Mouse (Mus musculus): ENCODE measurements around the gene Prrx2. TPM values are rescaled to one million over a fixed set of nuclear protein-coding genes. Genes with fewer than 3 reads are reported as not detected.

Gene Prrx2
- polyA plus RNA-seq, 1 experiment from 2014 or later = 0.53 TPM

DNA sequence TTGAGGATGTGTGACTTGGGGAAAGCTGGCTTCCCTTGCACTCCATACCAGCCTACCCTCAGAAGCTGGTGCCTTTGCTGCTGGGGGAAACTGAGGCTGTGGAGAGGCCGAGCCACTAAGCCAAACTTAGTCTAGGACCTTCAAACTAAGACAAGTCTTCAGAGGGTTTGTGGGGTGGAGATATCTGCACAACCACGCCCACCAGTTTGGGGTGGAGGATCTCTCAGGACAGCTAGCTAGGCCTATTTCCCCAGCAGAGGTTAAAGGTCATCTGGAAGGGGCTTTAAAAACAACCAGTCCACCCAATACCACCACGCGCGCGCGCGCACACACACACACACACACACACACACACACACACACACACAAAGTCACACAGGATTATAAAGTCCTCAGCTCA lies 11.5 kb downstream of the Prrx2 start:
- Histone ChIP-seq H3K27ac (no peak overlapping the region), H3K4me3 (replicated peaks) (no peak overlapping the region), H3K27me3 (peaks cover 90% of the 10 kb centered on the region), H3K9ac (no peak overlapping the region), H3K4me2 (no peak overlapping the region), H3K9me3 (replicated peaks) (no peaks in the 10 kb centered on the region), H3K36me3 (no peaks in the 10 kb centered on the region), H3K4me1 (replicated peaks) (peaks cover 9% of the 10 kb centered on the region; the same call in 1 of the 2 replicates)
- no peak for ATAC-seq (ENCODE audit: low read depth)
- DNase-seq = no peak
- whole genome bisulfite sequencing (ENCODE audit: insufficient replicate concordance) = 70% methylated on average over 6 of the region's 8 CpGs

DNA sequence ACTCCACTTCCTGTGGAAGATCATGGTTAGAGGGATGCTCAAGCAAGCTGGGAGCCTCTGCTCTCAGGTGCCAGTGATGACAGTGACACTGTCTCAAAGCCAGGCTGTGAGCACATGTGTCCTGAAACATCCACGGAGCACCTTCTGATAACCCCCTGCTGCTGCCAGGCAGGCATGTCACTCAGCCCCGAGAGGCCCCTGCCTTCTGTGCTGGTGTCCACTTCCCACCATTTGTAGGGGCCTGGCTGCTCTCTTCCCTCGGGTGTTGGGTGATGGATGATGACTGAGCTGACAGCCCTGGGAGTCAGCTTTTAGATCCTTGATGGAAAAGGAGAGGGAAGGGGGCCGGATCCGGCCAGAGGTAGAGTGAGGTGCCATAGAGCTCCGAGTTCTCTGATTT lies 12.0 kb downstream of the Prrx2 start:
- DNase-seq = no peak
- H3K27ac ChIP-seq = no peak overlapping the region
- no peak overlapping the region for H3K4me2 ChIP-seq
- peaks cover 90% of the 10 kb centered on the region for H3K27me3 ChIP-seq
- no peak for ATAC-seq (ENCODE audit: low read depth)
- WGBS (ENCODE audit: insufficient replicate concordance) = 32% methylated on average over 6 of the region's 6 CpGs
- H3K36me3 ChIP-seq = no peaks in the 10 kb centered on the region
- H3K4me3 ChIP-seq (replicated peaks) = no peak overlapping the region
- H3K4me1 ChIP-seq (replicated peaks) = peaks cover 9% of the 10 kb centered on the region; the same call in 1 of the 2 replicates
- no peak overlapping the region for H3K9ac ChIP-seq
- H3K9me3 ChIP-seq (replicated peaks) = no peaks in the 10 kb centered on the region

DNA sequence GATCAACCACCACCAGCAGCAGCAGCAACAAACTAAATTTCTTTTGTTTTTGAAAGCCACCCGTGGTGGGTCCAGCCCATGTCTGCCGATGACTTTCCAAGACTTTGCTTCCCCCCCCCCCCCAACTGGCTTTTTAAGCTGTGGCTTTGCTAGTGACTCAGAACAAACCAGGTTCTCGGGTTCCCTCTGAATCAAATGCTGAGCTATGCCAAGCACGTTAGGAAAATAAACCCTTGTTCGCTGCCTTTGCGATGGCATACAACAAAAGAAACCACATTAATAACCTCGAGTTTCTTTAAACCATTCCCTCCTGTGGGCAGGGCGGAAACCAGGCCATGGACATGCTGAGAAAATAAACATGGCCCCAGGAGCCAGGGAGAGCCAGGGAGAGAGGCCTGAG lies 13.4 kb downstream of the Prrx2 start:
- ATAC-seq (ENCODE audit: low read depth) = no peak
- H3K27ac ChIP-seq = no peak overlapping the region
- WGBS (ENCODE audit: insufficient replicate concordance) = 56% methylated on average over 8 of the region's 8 CpGs
- H3K9me3 ChIP-seq (replicated peaks) = no peaks in the 10 kb centered on the region
- peaks cover 9% of the 10 kb centered on the region; the same call in 1 of the 2 replicates for H3K4me1 ChIP-seq (replicated peaks)
- no peak overlapping the region for H3K4me3 ChIP-seq (replicated peaks)
- DNase-seq = no peak
- H3K27me3 ChIP-seq = peaks cover 90% of the 10 kb centered on the region
- no peaks in the 10 kb centered on the region for H3K36me3 ChIP-seq
- H3K4me2 ChIP-seq = no peak overlapping the region
- H3K9ac ChIP-seq = no peak overlapping the region

DNA sequence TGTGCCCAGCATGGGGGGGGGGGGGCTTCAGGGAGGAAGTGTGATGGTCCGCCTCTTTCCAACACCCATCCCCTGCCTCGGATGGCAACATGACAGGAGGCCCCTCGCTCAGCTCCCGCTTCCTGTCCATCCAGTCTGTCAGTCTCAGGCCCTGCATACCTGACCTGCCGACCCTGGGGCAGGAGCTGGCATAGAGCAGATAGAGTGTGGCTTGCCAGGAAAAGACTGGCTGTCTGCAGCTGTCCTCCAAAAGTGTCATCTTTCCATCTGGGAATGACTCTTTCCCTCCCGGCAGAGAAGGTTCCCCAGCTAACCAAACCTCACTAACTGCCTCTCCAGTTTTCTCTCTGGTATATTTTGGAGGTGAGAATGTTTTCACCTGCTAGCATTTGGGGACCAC lies 15.8 kb downstream of the Prrx2 start:
- H3K27me3 ChIP-seq = peaks cover 74% of the 10 kb centered on the region
- DNase-seq = no peak
- H3K9ac ChIP-seq = no peak overlapping the region
- WGBS (ENCODE audit: insufficient replicate concordance) = 32% methylated on average over 6 of the region's 6 CpGs
- H3K4me3 ChIP-seq (replicated peaks) = no peak overlapping the region
- H3K9me3 ChIP-seq (replicated peaks) = no peaks in the 10 kb centered on the region
- ATAC-seq (ENCODE audit: low read depth) = no peak
- no peak overlapping the region for H3K4me2 ChIP-seq
- H3K27ac ChIP-seq = no peak overlapping the region
- H3K4me1 ChIP-seq (replicated peaks) = 0 out of 2 replicates have a peak, but pooled peaks cover 4% of the 10 kb centered on the region
- H3K36me3 ChIP-seq = no peaks in the 10 kb centered on the region

DNA sequence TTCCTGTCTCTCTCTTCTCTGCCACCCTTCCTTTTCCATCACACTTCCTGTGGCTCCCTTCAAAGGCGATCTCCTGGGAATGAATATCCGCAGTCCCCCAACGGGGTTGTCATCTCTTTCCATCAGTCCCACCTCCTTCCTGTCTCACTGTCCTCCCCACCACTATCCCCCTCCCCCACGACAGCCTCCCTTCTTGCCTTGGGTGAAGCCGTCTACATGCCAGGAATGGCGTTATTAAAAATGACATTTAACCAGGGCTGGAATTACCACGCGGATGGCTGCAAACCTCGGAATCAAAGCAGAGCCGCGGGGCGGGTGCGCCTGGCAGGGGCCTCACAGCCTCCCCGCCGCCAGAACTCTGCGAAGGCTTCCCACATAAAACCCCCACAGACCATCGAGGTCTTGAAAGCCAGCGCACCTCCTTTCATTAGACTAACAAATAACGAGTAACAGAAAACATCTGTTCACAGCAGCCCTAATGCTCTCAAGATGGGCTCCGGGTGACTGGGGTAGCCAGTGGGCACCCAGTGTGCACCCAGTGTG lies 18.1 kb downstream of the Prrx2 start:
- Histone ChIP-seq H3K4me2 (no peak overlapping the region), H3K36me3 (no peaks in the 10 kb centered on the region), H3K27me3 (peaks cover 56% of the 10 kb centered on the region), H3K4me1 (replicated peaks) (no peaks in the 10 kb centered on the region), H3K4me3 (replicated peaks) (no peak overlapping the region), H3K27ac (no peak overlapping the region), H3K9me3 (replicated peaks) (no peaks in the 10 kb centered on the region), H3K9ac (no peak overlapping the region)
- no peak for DNase-seq
- ATAC-seq (ENCODE audit: low read depth) = no peak
- WGBS (ENCODE audit: insufficient replicate concordance) = 34% methylated on average over 20 of the region's 20 CpGs

DNA sequence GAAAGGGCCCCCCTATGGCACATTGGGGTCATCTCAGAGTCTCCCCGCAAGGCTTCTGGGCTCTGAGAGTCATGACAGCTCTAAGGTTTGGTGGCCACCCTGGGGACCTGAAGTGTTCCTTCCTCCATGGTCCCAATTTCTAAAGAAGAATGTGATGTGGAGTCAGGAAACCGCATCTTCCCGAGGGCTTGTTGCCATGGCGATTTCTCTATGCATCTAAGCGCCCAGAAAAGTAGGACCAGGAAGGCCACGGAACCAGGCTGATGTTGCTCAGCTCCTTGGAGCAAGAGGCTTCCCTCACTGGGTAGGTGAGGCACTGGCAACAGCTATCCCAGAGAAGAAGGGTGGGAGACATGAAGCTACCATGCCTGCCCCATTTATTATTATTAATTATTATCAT lies 22.3 kb downstream of the Prrx2 start:
- Histone ChIP-seq H3K4me2 (no peak overlapping the region), H3K9me3 (replicated peaks) (no peaks in the 10 kb centered on the region), H3K27ac (no peak overlapping the region), H3K4me3 (replicated peaks) (no peak overlapping the region), H3K36me3 (no peaks in the 10 kb centered on the region), H3K27me3 (peaks cover 23% of the 10 kb centered on the region), H3K4me1 (replicated peaks) (no peaks in the 10 kb centered on the region), H3K9ac (no peak overlapping the region)
- ATAC-seq (ENCODE audit: low read depth) (no peak), DNase-seq (no peak)
- WGBS (ENCODE audit: insufficient replicate concordance) = 65% methylated on average over 6 of the region's 6 CpGs

DNA sequence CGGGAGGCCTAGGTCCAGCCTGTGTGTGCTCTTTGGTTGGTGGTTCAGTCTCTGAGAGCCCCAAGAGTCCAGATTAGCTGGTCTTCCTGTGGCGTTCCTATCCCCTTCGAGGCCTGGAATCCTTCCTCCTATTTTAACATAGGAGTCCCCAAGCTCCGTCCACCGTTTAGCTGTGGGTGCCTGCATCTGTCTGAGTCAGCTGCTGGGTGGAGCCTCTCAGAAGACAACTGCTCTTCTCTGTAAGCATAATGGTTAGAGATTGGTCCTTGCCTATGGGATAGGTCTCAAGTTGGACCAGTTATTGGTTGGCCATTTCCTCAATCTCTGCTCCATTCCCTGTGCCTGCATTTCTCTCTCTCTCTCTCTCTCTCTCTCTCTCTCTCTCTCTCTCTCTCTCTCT lies 25.0 kb downstream of the Prrx2 start:
- H3K4me2 ChIP-seq = no peak overlapping the region
- H3K9me3 ChIP-seq (replicated peaks) = no peaks in the 10 kb centered on the region
- ATAC-seq (ENCODE audit: low read depth) = no peak
- H3K4me3 ChIP-seq (replicated peaks) = no peak overlapping the region
- peaks cover 5% of the 10 kb centered on the region for H3K4me1 ChIP-seq (replicated peaks)
- no peak for DNase-seq
- WGBS (ENCODE audit: insufficient replicate concordance) = 51% methylated on average over 5 of the region's 5 CpGs
- H3K9ac ChIP-seq = no peak overlapping the region
- no peak overlapping the region for H3K27ac ChIP-seq
- H3K36me3 ChIP-seq = no peaks in the 10 kb centered on the region
- H3K27me3 ChIP-seq = peaks cover 30% of the 10 kb centered on the region

DNA sequence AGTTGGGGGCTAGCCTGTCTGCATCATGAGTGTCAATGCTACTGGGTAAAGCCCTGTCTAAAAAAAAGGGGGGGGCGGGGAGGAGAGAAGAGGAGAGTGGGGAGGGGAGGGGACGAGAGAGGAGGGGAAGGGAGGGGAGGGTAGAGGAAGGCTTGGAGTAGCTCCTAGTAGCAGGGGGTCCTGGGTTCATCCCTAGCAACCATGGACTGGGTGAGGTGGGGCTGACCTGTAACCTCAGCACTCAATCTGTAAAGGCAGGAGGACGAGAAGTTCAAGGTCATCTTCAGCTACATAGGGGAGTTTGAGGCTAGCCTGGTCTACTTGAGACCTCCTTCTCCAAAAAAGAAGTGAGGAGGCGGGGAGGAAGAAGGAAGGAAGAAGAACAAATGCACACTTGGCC lies 27.3 kb downstream of the Prrx2 start:
- peaks cover 53% of the 10 kb centered on the region for H3K27me3 ChIP-seq
- H3K36me3 ChIP-seq = no peaks in the 10 kb centered on the region
- ATAC-seq (ENCODE audit: low read depth) = no peak
- H3K27ac ChIP-seq = no peak overlapping the region
- WGBS (ENCODE audit: insufficient replicate concordance) = 40% methylated on average over 4 of the region's 4 CpGs
- no peak for DNase-seq
- no peak overlapping the region for H3K9ac ChIP-seq
- H3K4me1 ChIP-seq (replicated peaks) = peaks cover 7% of the 10 kb centered on the region
- no peak overlapping the region for H3K4me2 ChIP-seq
- no peaks in the 10 kb centered on the region for H3K9me3 ChIP-seq (replicated peaks)
- no peak overlapping the region for H3K4me3 ChIP-seq (replicated peaks)

DNA sequence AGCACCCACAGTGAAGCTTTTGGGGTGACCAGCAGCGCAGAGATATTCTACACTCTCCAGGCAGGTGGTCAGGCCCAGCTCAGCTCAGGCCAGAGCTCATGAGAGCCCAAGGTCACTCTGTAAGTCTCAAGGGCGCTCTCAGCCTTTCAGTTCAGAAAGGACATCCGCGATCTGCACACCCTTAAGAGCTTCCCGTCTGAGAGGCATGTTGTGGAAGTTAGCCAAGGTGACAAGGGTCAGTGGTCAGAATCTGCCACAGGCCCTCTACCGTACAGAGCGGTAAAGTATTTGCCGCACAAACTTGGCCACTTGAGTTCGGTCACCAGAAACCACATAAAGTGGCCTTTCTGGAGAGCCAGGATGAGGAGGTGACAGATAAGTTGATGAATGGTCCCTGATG lies 28.8 kb downstream of the Prrx2 start:
- H3K27me3 ChIP-seq = peaks cover 52% of the 10 kb centered on the region
- no peak overlapping the region for H3K9ac ChIP-seq
- DNase-seq (no peak), ATAC-seq (ENCODE audit: low read depth) (no peak)
- H3K4me2 ChIP-seq = no peak overlapping the region
- H3K9me3 ChIP-seq (replicated peaks) = no peaks in the 10 kb centered on the region
- no peak overlapping the region for H3K4me3 ChIP-seq (replicated peaks)
- H3K27ac ChIP-seq = no peak overlapping the region
- peaks cover 7% of the 10 kb centered on the region for H3K4me1 ChIP-seq (replicated peaks)
- 39% methylated on average over 9 of the region's 9 CpGs for WGBS (ENCODE audit: insufficient replicate concordance)
- H3K36me3 ChIP-seq = no peaks in the 10 kb centered on the region

DNA sequence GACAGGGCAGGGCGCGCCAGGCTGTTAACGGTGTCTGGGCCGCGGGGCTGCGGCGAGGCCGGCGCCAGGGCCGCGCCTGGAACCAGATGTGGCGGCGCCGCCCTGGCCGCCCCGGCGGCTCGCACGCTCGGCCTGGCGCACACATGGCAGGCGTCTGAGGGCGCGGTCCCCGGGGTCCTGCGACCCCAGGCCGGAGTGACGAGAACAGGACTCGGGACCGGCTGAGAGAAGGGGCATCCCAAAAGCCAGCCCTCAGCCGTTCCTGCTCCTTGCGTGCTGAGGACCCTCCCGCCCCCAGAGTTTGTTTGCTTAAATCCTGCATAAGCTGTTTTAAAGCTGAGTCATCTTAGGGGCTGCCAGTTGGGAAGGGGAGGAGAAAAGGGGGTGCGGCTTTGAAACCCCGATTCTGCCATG lies 30.2 kb downstream of the Prrx2 start:
- Histone ChIP-seq H3K9me3 (replicated peaks) (no peaks in the 10 kb centered on the region), H3K36me3 (no peaks in the 10 kb centered on the region), H3K27me3 (peaks cover 52% of the 10 kb centered on the region), H3K4me1 (replicated peaks) (peaks cover 7% of the 10 kb centered on the region), H3K9ac (no peak overlapping the region), H3K27ac (no peak overlapping the region), H3K4me3 (replicated peaks) (peak overlapping the region; percentile 18; the same call in 1 of the 2 replicates), H3K4me2 (peak overlapping the region; percentile 44)
- DNase-seq = no peak
- 5% methylated on average over 35 of the region's 35 CpGs for WGBS (ENCODE audit: insufficient replicate concordance)
- no peak for ATAC-seq (ENCODE audit: low read depth)

DNA sequence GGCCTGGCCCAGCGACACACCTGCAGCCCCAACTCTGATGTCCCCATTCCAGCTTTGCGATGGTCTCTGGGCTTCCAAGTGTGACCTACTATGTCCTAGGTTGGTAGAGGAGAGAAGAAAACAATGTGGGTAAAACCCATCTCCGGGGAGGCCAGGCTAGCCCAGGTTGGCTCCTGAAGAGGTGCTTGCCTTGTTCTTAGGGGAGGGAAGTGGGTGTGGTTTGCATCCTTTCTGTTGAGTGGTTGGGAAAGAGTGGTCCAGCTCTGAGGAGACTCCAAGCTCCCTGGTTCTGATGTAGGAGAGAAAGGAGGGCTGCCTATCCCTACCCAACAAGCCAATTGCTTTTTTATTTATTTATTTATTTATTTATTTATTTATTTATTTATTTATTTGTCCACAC lies 30.7 kb downstream of the Prrx2 start:
- WGBS (ENCODE audit: insufficient replicate concordance) = 42% methylated on average over 3 of the region's 3 CpGs

DNA sequence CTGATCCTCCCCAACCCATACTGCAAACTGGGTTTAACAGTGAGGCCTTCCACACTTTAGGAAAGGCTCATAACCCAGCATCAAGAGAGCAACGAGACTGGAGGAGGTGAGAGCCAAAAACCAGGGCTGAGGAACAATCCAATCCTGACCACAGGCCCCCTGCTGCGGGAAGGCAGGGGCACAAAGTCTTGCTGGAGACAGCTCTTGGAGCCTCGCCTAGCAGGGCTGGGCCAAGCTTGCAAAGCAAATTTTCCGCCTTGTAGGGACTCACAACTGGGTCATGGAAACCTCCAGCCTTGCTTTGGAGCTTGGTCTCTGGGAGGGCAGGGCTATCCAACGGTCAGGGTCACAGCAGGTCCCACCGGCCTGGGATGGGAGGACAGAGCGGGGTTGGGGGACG lies 36.1 kb downstream of the Prrx2 start:
- Histone ChIP-seq H3K9ac (no peak overlapping the region), H3K4me3 (replicated peaks) (no peak overlapping the region), H3K27ac (no peak overlapping the region), H3K9me3 (replicated peaks) (no peaks in the 10 kb centered on the region), H3K4me2 (no peak overlapping the region), H3K27me3 (peaks cover 14% of the 10 kb centered on the region), H3K4me1 (replicated peaks) (no peaks in the 10 kb centered on the region), H3K36me3 (no peaks in the 10 kb centered on the region)
- 61% methylated on average over 8 of the region's 8 CpGs for WGBS (ENCODE audit: insufficient replicate concordance)
- ATAC-seq (ENCODE audit: low read depth) (no peak), DNase-seq (no peak)

More for the DNA sequence above, 30.7 kb downstream of the Prrx2 start:
- Histone ChIP-seq H3K9ac (no peak overlapping the region), H3K4me1 (replicated peaks) (peaks cover 7% of the 10 kb centered on the region), H3K36me3 (no peaks in the 10 kb centered on the region), H3K9me3 (replicated peaks) (no peaks in the 10 kb centered on the region), H3K4me3 (replicated peaks) (no peak overlapping the region), H3K4me2 (peak overlapping the region; percentile 44; the same call in 1 of the 2 replicates), H3K27me3 (peaks cover 52% of the 10 kb centered on the region), H3K27ac (no peak overlapping the region)
- ATAC-seq (ENCODE audit: low read depth) (no peak), DNase-seq (no peak)
